Mouse (Mus musculus): ENCODE measurements around the gene Pald1.

DNA sequence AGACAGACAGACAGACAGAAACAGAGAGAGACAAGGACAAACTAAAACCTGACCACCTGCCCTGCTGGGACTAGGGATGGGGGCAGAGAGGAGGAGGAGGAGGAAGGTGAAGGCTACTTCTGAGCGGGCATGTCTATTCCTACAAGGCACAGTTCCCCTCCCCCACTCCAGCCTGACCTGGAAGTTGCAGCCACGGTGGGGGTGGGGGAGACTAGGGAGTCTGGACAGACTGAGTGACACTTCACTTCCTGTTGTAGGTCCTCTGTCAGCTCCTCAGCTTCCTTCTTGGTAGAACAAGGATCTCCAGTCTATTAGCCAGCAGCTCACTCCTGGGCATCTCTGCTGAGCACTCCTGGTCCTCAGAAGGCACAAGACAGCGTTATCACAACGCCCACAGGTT is 9.3 kb downstream of the Pald1 start:
- no peak for TF ChIP-seq CTCF (IDR thresholded peaks at IDR 0.05; ENCODE audit: extremely low read depth, insufficient read depth, insufficient read length, insufficient replicate concordance)
- no peak for TF ChIP-seq POLR2A (IDR thresholded peaks at IDR 0.05; ENCODE audit: low read depth, low read length)

Data from spleen, adult 2 months (tissue).